Mouse (Mus musculus) neutrophil, adult 59 days (primary cell): Measurements from ENCODE around the gene Notch4. TPM values are rescaled to one million over a fixed set of nuclear protein-coding genes. Genes with fewer than 3 reads are reported as not detected.

Source experiments
- total RNA-seq, 2 experiments: library from RNA; stranded (reverse); gene quantifications; 1 replicate in 1 of 2; 2 replicates in 1 of 2; pipeline ENCODE4 v1.2.4; 2023

Gene Notch4
- under 1 TPM; 0.22 to 0.87 TPM for total RNA-seq

DNA sequence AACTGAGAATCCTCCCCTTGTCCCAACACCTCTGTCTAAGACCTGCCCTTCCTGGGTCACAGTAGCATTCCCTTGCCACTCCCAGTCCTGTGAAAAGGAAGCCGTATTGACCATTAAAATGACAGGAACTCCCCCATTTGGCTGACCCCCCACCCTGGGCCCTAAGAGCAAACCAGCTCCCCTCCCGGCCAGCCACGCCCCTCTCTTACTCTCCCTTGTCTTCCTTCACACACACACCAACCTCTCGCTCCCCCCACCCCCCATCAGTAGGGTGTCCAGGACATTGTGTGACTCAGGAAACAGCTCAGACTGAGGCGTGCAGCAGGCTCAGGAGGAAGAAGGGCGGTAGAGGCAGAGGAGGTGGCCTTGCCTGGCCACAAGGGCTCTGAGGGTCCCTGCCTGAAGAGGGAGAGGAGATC is at the start of gene Notch4:
TSS of gene Notch4 (plus strand) at position 266 of the 419 bp plus-strand sequence.

GRCm38 (mm10) chr17:34517252-34517651 is 46.8 kb upstream of the Notch4 start, which contains the start of gene Btnl6:
Btnl6 (minus strand) TSS chr17:34517352.

GRCm38 (mm10) chr17:34589681-34590101 is 25.6 kb downstream of the Notch4 start, which contains the start of gene Gpsm3:
Gpsm3 (plus strand) TSS chr17:34589806.

GRCm38 (mm10) chr17:34591029-34591993 is 27.2 kb downstream of the Notch4 start, which contains the start of gene Pbx2:
Pbx2 (plus strand) TSS chr17:34591266.

GRCm38 (mm10) chr17:34597566-34598095 is 33.6 kb downstream of the Notch4 start, which contains the start of gene Ager:
Ager (plus strand) TSS chr17:34597862.

DNA sequence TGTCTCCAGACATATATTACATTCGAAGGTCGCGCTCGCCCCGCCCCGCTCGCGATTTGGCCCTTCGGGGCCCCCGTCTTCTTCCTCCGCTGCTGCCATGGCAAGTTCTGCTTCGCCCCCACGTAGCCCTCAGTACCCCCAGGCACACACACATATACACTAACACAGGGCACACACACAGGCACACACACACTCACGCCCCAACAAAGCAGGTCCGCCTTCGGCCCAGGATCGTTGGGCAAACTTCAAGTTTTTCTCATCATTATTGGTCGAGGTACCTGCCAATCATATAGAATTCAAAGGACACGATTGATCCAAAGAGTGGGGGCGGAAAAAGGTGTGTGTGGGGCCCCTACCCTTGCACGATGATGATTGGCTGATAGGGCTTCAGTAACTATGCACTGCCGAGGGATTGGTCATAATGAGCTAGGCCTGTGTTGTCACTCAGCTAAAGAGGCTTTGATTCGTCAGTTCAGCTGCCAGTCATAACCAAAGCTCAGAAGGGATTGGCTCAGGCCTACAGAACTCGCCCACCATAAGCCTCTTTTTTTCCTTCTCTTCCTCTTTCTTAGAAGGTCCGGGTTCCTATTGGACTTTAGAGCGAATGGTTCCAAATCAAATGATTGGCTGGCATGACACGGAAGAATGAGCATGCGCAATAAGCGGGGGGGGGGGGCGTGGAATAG is 39.5 kb downstream of the Notch4 start, which contains the start of gene Rnf5:
TSS of gene Rnf5 (minus strand) at position 316 of the 686 bp plus-strand sequence.

DNA sequence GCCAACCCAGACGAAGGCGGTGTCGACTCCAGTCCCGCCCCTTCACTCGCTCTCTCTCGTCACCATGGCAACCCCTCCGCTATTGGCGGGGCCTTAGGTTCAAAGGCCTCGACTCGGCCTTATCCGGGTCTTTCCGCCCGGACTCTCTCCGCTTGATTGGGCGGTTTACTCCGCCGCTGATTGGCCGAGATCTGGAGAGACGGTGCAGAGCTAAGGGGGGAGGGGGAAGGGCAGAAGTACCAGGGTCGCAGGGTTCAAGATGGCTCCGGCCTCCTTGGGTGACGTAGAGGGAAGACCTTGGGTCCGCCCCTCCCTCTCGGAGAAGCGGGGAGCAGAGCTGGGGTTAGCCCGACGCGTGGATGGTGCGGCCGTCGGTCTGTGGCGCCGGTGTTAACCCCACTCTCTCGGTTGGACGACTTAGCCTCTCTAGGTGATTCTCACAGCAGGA is 40.0 kb downstream of the Notch4 start, which contains the start of gene Agpat1:
TSS of gene Agpat1 (plus strand) at position 202 of the 448 bp plus-strand sequence.

GRCm38 (mm10) chr17:34615871-34616270 is 51.8 kb downstream of the Notch4 start, which contains the start of gene Egfl8:
Egfl8 (minus strand) TSS chr17:34615971.

GRCm38 (mm10) chr17:34627943-34628643 is 64.0 kb downstream of the Notch4 start, which contains the start of gene Ppt2:
Ppt2 (minus strand) TSS chr17:34628510.

DNA sequence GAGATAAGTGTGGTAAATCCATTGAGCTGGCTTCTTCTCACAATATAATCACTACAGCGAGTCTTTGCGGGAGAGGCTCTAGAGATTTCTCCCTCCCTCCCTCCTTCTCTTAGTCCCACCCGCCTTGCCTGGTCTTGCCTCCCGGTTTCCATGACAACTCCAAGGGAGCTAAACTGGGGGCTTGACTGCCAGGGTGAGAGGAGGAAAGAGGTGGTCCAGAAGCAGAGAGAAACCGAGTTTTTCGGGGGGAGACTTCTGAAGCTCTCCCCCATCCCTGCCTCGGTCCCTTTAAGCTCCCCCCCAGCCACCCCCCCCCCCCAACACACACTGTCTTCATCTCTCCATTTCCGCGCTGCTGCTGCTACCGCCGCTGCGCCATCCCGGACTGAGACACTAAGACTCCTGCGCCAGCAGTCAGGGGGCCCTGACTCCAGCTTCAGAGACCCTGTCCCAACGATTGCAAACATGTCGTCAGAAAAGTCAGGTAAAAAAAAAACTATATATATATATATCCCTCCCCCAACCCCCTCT is 65.2 kb downstream of the Notch4 start, which contains the start of gene Prrt1:
TSS of gene Prrt1 (plus strand) at position 313 of the 531 bp plus-strand sequence.

Other genes starting within 250 kb of the Notch4 start
- under 1 TPM; 0.09 to 0.13 TPM for gene H2-Eb2, start 238.6 kb upstream of the Notch4 start, total RNA-seq
- 1 to 10 TPM; 3.3 TPM for gene Btnl2, start 209.4 kb upstream of the Notch4 start, total RNA-seq
- gene Btnl1, start 187.1 kb upstream of the Notch4 start, total RNA-seq = not detected
- under 1 TPM; 0.57 to 0.69 TPM for gene BC051142, start 165.4 kb upstream of the Notch4 start, total RNA-seq
- gene Btnl4, start 87.0 kb upstream of the Notch4 start, total RNA-seq = not detected
- not detected for gene Btnl6, start 46.9 kb upstream of the Notch4 start, total RNA-seq
- 100 to 1,000 TPM; 393 to 441 TPM for gene Gpsm3, start 25.5 kb downstream of the Notch4 start, total RNA-seq
- gene Pbx2, start 27.0 kb downstream of the Notch4 start, total RNA-seq = 10 to 100 TPM; 83.0 to 93.9 TPM
- 1 to 10 TPM; 7.1 to 8.5 TPM for gene Ager, start 33.6 kb downstream of the Notch4 start, total RNA-seq
- gene Rnf5, start 39.4 kb downstream of the Notch4 start, total RNA-seq = 10 to 100 TPM; 36.7 to 38.2 TPM
- gene Agpat1, start 40.0 kb downstream of the Notch4 start, total RNA-seq = 10 to 100 TPM; 49.9 to 51.8 TPM
- gene Egfl8, start 51.7 kb downstream of the Notch4 start, total RNA-seq = 1 to 10 TPM; 2.7 to 7.8 TPM
- 10 to 100 TPM; 33.7 to 40.0 TPM for gene Ppt2, start 64.2 kb downstream of the Notch4 start, total RNA-seq
- under 1 TPM in 1 of 2 experiments, not detected in 1; 0.53 TPM for gene Prrt1, start 65.3 kb downstream of the Notch4 start, total RNA-seq
- 10 to 100 TPM in 1 of 2 experiments, 1 to 10 TPM in 1; 9.7 to 16.6 TPM for gene Fkbpl, start 80.5 kb downstream of the Notch4 start, total RNA-seq
- 10 to 100 TPM; 61.2 to 71.9 TPM for gene Atf6b, start 82.9 kb downstream of the Notch4 start, total RNA-seq
- under 1 TPM in 1 of 2 experiments, not detected in 1; 0.07 TPM for gene Tnxb, start 106.3 kb downstream of the Notch4 start, total RNA-seq
- gene C4b, start 179.6 kb downstream of the Notch4 start, total RNA-seq = 1 to 10 TPM in 1 of 2 experiments, under 1 TPM in 1; 0.38 to 1.2 TPM
- not detected for gene Cyp21a1, start 240.3 kb downstream of the Notch4 start, total RNA-seq